Mouse (Mus musculus): ENCODE measurements at regions not wholly inside any gene's neighbourhood (a gene's known extent, or its start where the extent isn't known, plus 50 kb on each side); places are given as distances from the start of the nearest gene placed in this dataset.

GRCm38 (mm10) chr7:83467006-83467405, 117.7 kb upstream of the Tmc3 start:
- TF ChIP-seq CTCF (IDR thresholded peaks at IDR 0.05; ENCODE audit: low read depth) (no peak), EP300 (IDR thresholded peaks at IDR 0.05; ENCODE audit: low read depth) (no peak)
